ENCODE assay signal across 15 mouse cellular contexts in the genomic region with DNA sequence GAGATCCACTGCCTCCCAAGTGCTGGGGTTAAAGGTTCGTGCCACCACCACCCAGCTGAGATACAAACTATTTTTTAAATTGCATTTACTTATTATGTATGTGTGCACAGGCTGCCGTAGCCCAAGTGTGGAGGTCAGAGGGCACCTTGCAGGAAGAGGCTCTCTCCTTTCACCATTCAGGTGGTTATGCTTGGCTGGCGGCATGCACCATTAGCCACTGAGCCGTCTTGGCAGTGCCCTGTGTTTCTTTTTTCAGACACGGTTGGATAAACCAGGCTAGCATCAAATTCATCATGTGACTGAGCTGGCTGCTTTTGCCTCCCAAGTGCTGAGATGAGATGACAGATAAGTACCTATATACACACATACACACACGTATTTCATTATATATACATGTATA. TPM values are rescaled to one million over a fixed set of nuclear protein-coding genes. Genes with fewer than 3 reads are reported as not detected.
A peak's percentile ranks its signal among the peaks of the same experiment; 100 is the strongest.
DNase-seq lines count a peak whose midpoint lies in the region; ATAC-seq and TF ChIP-seq lines count a peak whose summit lies in the region.
"Had no signal": no experiment of that assay in that cellular context is flagged by ENCODE, and none has a peak within 500 bp of the region (broad histone marks: within the 10 kb centered on the region; RNA-seq: fewer than 3 reads in every experiment).

No protein-coding gene starts in this region.

- H3K4me3 ChIP-seq in gastrocnemius, adult 2 months = no peak overlapping the region
- no peak overlapping the region for H3K4me3 ChIP-seq in kidney, embryonic 15.5 days (replicated peaks)
- H3K4me3 ChIP-seq: erythroblast, embryonic 14.5 days had no signal

- no peak overlapping the region for H3K4me2 ChIP-seq in kidney, embryonic 15.5 days

- peak; percentile 83 for ATAC-seq in kidney, embryonic 15.5 days (replicated peaks; ENCODE audit: low FRiP score)
- ATAC-seq: CD4-positive, CD25-positive, alpha-beta regulatory T cell, adult 4 months had no signal

- intact Hi-C loops in heart, postnatal 25 days (cut with DNase I) = no loop called here
- intact Hi-C loops in gastrocnemius, adult 2 months (cut with DNase I) = no loop called here

- H3K9ac ChIP-seq in kidney, embryonic 15.5 days = no peak overlapping the region

- peak; percentile 40 to 59 for DNase-seq in heart, adult 18-20 months
- DNase-seq in heart, postnatal 25 days (ENCODE audit: low spot score) = no peak
- DNase-seq in 3134 (ENCODE audit: extremely low read depth, insufficient read length, low spot score) = peak; percentile 19
- peak; percentile 89 for DNase-seq in gastrocnemius, adult 2 months
- DNase-seq in right cerebral cortex, postnatal 14 days = no peak
- DNase-seq in layer of hippocampus, postnatal 36 days = no peak
- DNase-seq in lung, postnatal 10 days = no peak
- DNase-seq: left cerebral cortex, postnatal 4 days; right cerebral cortex, postnatal 4 days had no signal

- H3K27me3 ChIP-seq in kidney, embryonic 15.5 days = no peaks in the 10 kb centered on the region

- 0 out of 2 replicates have a peak, but pooled peaks cover 5% of the 10 kb centered on the region for H3K9me3 ChIP-seq in kidney, embryonic 15.5 days (replicated peaks)

- peak overlapping the region; percentile 74 for H3K27ac ChIP-seq in gastrocnemius, adult 2 months
- H3K27ac ChIP-seq in kidney, embryonic 15.5 days = peak overlapping the region; percentile 59; the same call in 1 of the 2 replicates

- no peak for TF ChIP-seq CTCF in gastrocnemius, adult 2 months (IDR thresholded peaks at IDR 0.05)

- WGBS in kidney, embryonic 15.5 days = 35% methylated on average over 6 of the region's 6 CpGs

- H3K36me3 ChIP-seq in kidney, embryonic 15.5 days = no peaks in the 10 kb centered on the region

- H3K4me1 ChIP-seq in kidney, embryonic 15.5 days = peaks cover 21% of the 10 kb centered on the region

RNA-seq across cellular contexts. Expression of a gene that starts 8.2 kb away (rescaled TPM):
- total RNA-seq in heart, adult 18-20 months (2021) = 1 to 10 TPM; 6.6 to 8.8 TPM
- total RNA-seq in heart, postnatal 25 days (2021) = 1 to 10 TPM; 8.3 to 8.6 TPM
- 1 to 10 TPM; 3.5 to 6.0 TPM for total RNA-seq in gastrocnemius, adult 2 months (2021)
- 52.5 and 53.5 TPM in 2 replicates for polyA plus RNA-seq in kidney, embryonic 15.5 days (2015; fragmentation: Nextera tagmentation; extraction: Ambion mirVana)
- 10 to 100 TPM; 18.3 to 18.5 TPM for total RNA-seq in layer of hippocampus, postnatal 36 days (2021)

RNA-seq across cellular contexts. Expression of a gene that starts 13.0 kb away (rescaled TPM):
- not detected for total RNA-seq in heart, adult 18-20 months (2021)
- total RNA-seq in heart, postnatal 25 days (2021) = not detected
- not detected for total RNA-seq in gastrocnemius, adult 2 months (2021)
- 0.06 TPM in 1 of 2 replicates, not detected in the other for polyA plus RNA-seq in kidney, embryonic 15.5 days (2015; fragmentation: Nextera tagmentation; extraction: Ambion mirVana)
- not detected for total RNA-seq in layer of hippocampus, postnatal 36 days (2021)
- total RNA-seq: common myeloid progenitor, adult 5-6 weeks; heart, postnatal 14 days; left cerebral cortex, postnatal 4 days; neutrophil, adult 5-6 weeks had no signal
- polyA plus RNA-seq: CD4-positive, CD25-positive, alpha-beta regulatory T cell, adult 4 months; erythroblast, embryonic 14.5 days had no signal

Comparison
In these comparisons a context has a peak if more than half of its experiments do, and no peak if none do; other contexts are left out.
1. DNase-seq: peak in heart, adult 18-20 months (2 of 2), 3134 (single experiment) and gastrocnemius, adult 2 months (single experiment); none in heart, postnatal 25 days (single experiment), right cerebral cortex, postnatal 14 days (single experiment), layer of hippocampus, postnatal 36 days (0 of 2) and lung, postnatal 10 days (single experiment).